Mouse (Mus musculus): Measurements from ENCODE around the gene Actr8.

GRCm38 (mm10) chr14:29998747-29999474 is 20.8 kb downstream of the Actr8 start:
- no peak for TF ChIP-seq CTCF (IDR thresholded peaks at IDR 0.05)
- no peak for TF ChIP-seq POLR2A (IDR thresholded peaks at IDR 0.05; ENCODE audit: insufficient read depth, low read depth, low read length)
- TF ChIP-seq EP300 (IDR thresholded peaks at IDR 0.05; ENCODE audit: insufficient read depth, low read depth, low read length), result no peak

All from heart, adult 2 months (tissue).